ENCODE assay signal across 10 mouse cellular contexts in genomic region chr14:26016414-26016813, GRCm38 (mm10). TPM values are rescaled to one million over a fixed set of nuclear protein-coding genes. Genes with fewer than 3 reads are reported as not detected.
DNase-seq lines count a peak whose midpoint lies in the region; ATAC-seq and TF ChIP-seq lines count a peak whose summit lies in the region.
"Not testable (repeated sequence)": the region's sequence is repeated elsewhere in the genome, so short reads cannot be mapped to it uniquely, and the experiment has no call there.
"Had no signal": no experiment of that assay in that cellular context is flagged by ENCODE, and none has a peak within 500 bp of the region (broad histone marks: within the 10 kb centered on the region; RNA-seq: fewer than 3 reads in every experiment).

No protein-coding gene starts in this region.

- H3K27me3 ChIP-seq in intestine, postnatal 0 days (replicated peaks; ENCODE audit: control insufficient read depth, insufficient read depth, low read length); lung, postnatal 0 days (replicated peaks; ENCODE audit: insufficient read depth, low read length); stomach, postnatal 0 days (ENCODE audit: control insufficient read depth, insufficient read depth, low read length): not testable (repeated sequence)

- not testable (repeated sequence) for H3K9me3 ChIP-seq in intestine, postnatal 0 days (ENCODE audit: control insufficient read depth); lung, postnatal 0 days (ENCODE audit: low read length); stomach, postnatal 0 days (ENCODE audit: control insufficient read depth, low read length)

- not testable (repeated sequence) for H3K36me3 ChIP-seq in intestine, postnatal 0 days (ENCODE audit: control insufficient read depth, insufficient read depth); lung, postnatal 0 days (ENCODE audit: insufficient read depth, low read length); stomach, postnatal 0 days (ENCODE audit: control insufficient read depth, insufficient read depth, low read length)

- 0 out of 2 replicates have a peak, but pooled peaks have one; percentile 33 for ATAC-seq in intestine, postnatal 0 days
- ATAC-seq in lung, postnatal 0 days = peak; percentile 71
- peak; percentile 88 for ATAC-seq in stomach, postnatal 0 days (ENCODE audit: low FRiP score, low TSS enrichment)

- not testable (repeated sequence) for H3K4me2 ChIP-seq in intestine, postnatal 0 days (replicated peaks; ENCODE audit: low read depth); lung, postnatal 0 days (replicated peaks; ENCODE audit: low read depth, low read length); stomach, postnatal 0 days (replicated peaks; ENCODE audit: low read depth)

- not testable (repeated sequence) for H3K27ac ChIP-seq in intestine, postnatal 0 days (ENCODE audit: low read depth, low read length); lung, postnatal 0 days (ENCODE audit: low read length); stomach, postnatal 0 days (replicated peaks)

- DNase-seq in lung, postnatal 0 days (ENCODE audit: low spot score); stomach, postnatal 0 days (ENCODE audit: low spot score): not testable (repeated sequence)

- not testable (repeated sequence) for H3K4me1 ChIP-seq in intestine, postnatal 0 days (replicated peaks; ENCODE audit: control insufficient read depth, insufficient read depth, low read length); lung, postnatal 0 days (ENCODE audit: insufficient read depth, low read depth, low read length); stomach, postnatal 0 days (replicated peaks; ENCODE audit: control insufficient read depth, insufficient read depth)

- no CpG with 5 or more reads among the region's 7 CpGs for WGBS in intestine, postnatal 0 days
- no CpG with 5 or more reads among the region's 7 CpGs for WGBS in lung, postnatal 0 days
- WGBS in stomach, postnatal 0 days = no CpG with 5 or more reads among the region's 7 CpGs

- H3K4me3 ChIP-seq in intestine, postnatal 0 days (ENCODE audit: low read depth, low read length); lung, postnatal 0 days (ENCODE audit: low read depth, low read length); stomach, postnatal 0 days (ENCODE audit: low read depth, low read length): not testable (repeated sequence)

- H3K9ac ChIP-seq in intestine, postnatal 0 days (ENCODE audit: low read depth, low read length); lung, postnatal 0 days (replicated peaks; ENCODE audit: low read depth); stomach, postnatal 0 days (ENCODE audit: low read length): not testable (repeated sequence)

- TF ChIP-seq EP300 in lung, postnatal 0 days (IDR thresholded peaks at IDR 0.05); stomach, postnatal 0 days (optimal IDR thresholded peaks at IDR 0.05): not testable (repeated sequence)

- not testable (repeated sequence) for TF ChIP-seq CTCF in intestine, postnatal 0 days (IDR thresholded peaks at IDR 0.05; ENCODE audit: low read depth); lung, postnatal 0 days (IDR thresholded peaks at IDR 0.05); stomach, postnatal 0 days (IDR thresholded peaks at IDR 0.05; ENCODE audit: low read depth)

RNA-seq across cellular contexts. Expression of gene Gm9780, which starts 26.1 kb away (rescaled TPM):
- 25.3 and 26.1 TPM in 2 replicates for polyA plus RNA-seq in intestine, postnatal 0 days (2015; fragmentation: Nextera tagmentation; extraction: Ambion mirVana)
- polyA plus RNA-seq in lung, postnatal 0 days (2015; fragmentation: Nextera tagmentation; extraction: Ambion mirVana) = 177 and 227 TPM in 2 replicates
- polyA plus RNA-seq in stomach, postnatal 0 days (2015; fragmentation: Nextera tagmentation; extraction: Ambion mirVana) = 77.5 and 113 TPM in 2 replicates
- polyA plus RNA-seq: activated CD4-positive, CD25-positive, alpha-beta regulatory T cell, adult 4 months; CD4-positive, CD25-positive, alpha-beta regulatory T cell, adult 4 months; G1E; Patski had no signal

RNA-seq across cellular contexts. Expression of gene Duxbl1, which starts 38.0 kb away (rescaled TPM):
- polyA plus RNA-seq in intestine, postnatal 0 days (2015; fragmentation: Nextera tagmentation; extraction: Ambion mirVana) = 0.10 and 0.64 TPM in 2 replicates
- 0.58 and 0.82 TPM in 2 replicates for polyA plus RNA-seq in lung, postnatal 0 days (2015; fragmentation: Nextera tagmentation; extraction: Ambion mirVana)
- 0.51 and 1.1 TPM in 2 replicates for polyA plus RNA-seq in stomach, postnatal 0 days (2015; fragmentation: Nextera tagmentation; extraction: Ambion mirVana)
- polyA plus RNA-seq: activated CD4-positive, CD25-positive, alpha-beta regulatory T cell, adult 4 months; adrenal gland, adult 2 months; C2C12; CD4-positive, CD25-positive, alpha-beta regulatory T cell, adult 4 months; G1E; Patski had no signal

RNA-seq across cellular contexts. Expression of gene Tmem254c, which starts 50.7 kb away (rescaled TPM):
- 57.1 and 57.3 TPM in 2 replicates for polyA plus RNA-seq in intestine, postnatal 0 days (2015; fragmentation: Nextera tagmentation; extraction: Ambion mirVana)
- polyA plus RNA-seq in lung, postnatal 0 days (2015; fragmentation: Nextera tagmentation; extraction: Ambion mirVana) = 76.1 and 87.6 TPM in 2 replicates
- polyA plus RNA-seq in stomach, postnatal 0 days (2015; fragmentation: Nextera tagmentation; extraction: Ambion mirVana) = 94.4 and 103 TPM in 2 replicates
- polyA plus RNA-seq: brain, embryonic 14.5 days had no signal

Comparison
In these comparisons a context has a peak if more than half of its experiments do, and no peak if none do; other contexts are left out.
1. ATAC-seq: peak in every context shown above with its lines; median percentile 88 in stomach, postnatal 0 days; 71 in lung, postnatal 0 days; 33 in intestine, postnatal 0 days.